Mouse (Mus musculus): Measurements from ENCODE around the gene Smad9. TPM values are rescaled to one million over a fixed set of nuclear protein-coding genes. Genes with fewer than 3 reads are reported as not detected.
"Not testable (repeated sequence)": the region's sequence is repeated elsewhere in the genome, so short reads cannot be mapped to it uniquely, and the experiment has no call there.

Gene Smad9
- polyA plus RNA-seq, 1 experiment, result 7.6 TPM

GRCm38 (mm10) chr3:54757446-54757845 lies 2.1 kb downstream of the Smad9 start:
- DNase-seq (ENCODE audit: low spot score), result no peak

GRCm38 (mm10) chr3:54759211-54759610 lies 3.8 kb downstream of the Smad9 start:
- no peak for DNase-seq (ENCODE audit: low spot score)

GRCm38 (mm10) chr3:54760321-54761115 lies 5.1 kb downstream of the Smad9 start:
- DNase-seq (ENCODE audit: low spot score), result no peak

- no peak for DNase-seq (ENCODE audit: low spot score)
These were observed 5.9 kb downstream of the Smad9 start for GRCm38 (mm10) chr3:54761258-54761657.

- DNase-seq (ENCODE audit: low spot score), result no peak
These were observed 9.0 kb downstream of the Smad9 start for GRCm38 (mm10) chr3:54764418-54764817.

- DNase-seq (ENCODE audit: low spot score), result not testable (repeated sequence)
These were observed 10.1 kb downstream of the Smad9 start for GRCm38 (mm10) chr3:54765521-54765920.

GRCm38 (mm10) chr3:54766034-54766433 lies 10.7 kb downstream of the Smad9 start:
- DNase-seq (ENCODE audit: low spot score), result no peak

- DNase-seq (ENCODE audit: low spot score), result no peak
These were observed 11.4 kb downstream of the Smad9 start for GRCm38 (mm10) chr3:54766811-54767210.

- no peak for DNase-seq (ENCODE audit: low spot score)
These were observed 13.2 kb downstream of the Smad9 start for GRCm38 (mm10) chr3:54768592-54768991.

GRCm38 (mm10) chr3:54769349-54770275 lies 14.2 kb downstream of the Smad9 start:
- DNase-seq (ENCODE audit: low spot score), result no peak

GRCm38 (mm10) chr3:54773613-54774012 lies 18.2 kb downstream of the Smad9 start:
- DNase-seq (ENCODE audit: low spot score), result no peak

GRCm38 (mm10) chr3:54775989-54776631 lies 20.7 kb downstream of the Smad9 start:
- DNase-seq (ENCODE audit: low spot score), result no peak

- no peak for DNase-seq (ENCODE audit: low spot score)
These were observed 35.2 kb downstream of the Smad9 start for GRCm38 (mm10) chr3:54790601-54791000.

GRCm38 (mm10) chr3:54791822-54792677 lies 36.7 kb downstream of the Smad9 start:
- no peak for DNase-seq (ENCODE audit: low spot score)

- no peak for DNase-seq (ENCODE audit: low spot score)
These were observed 38.4 kb downstream of the Smad9 start for GRCm38 (mm10) chr3:54793762-54794161.

- no peak for DNase-seq (ENCODE audit: low spot score)
These were observed 40.0 kb downstream of the Smad9 start for GRCm38 (mm10) chr3:54795379-54795778.

- DNase-seq (ENCODE audit: low spot score), result no peak
These were observed 40.4 kb downstream of the Smad9 start for GRCm38 (mm10) chr3:54795806-54796205.

- no peak for DNase-seq (ENCODE audit: low spot score)
These were observed 41.8 kb downstream of the Smad9 start for GRCm38 (mm10) chr3:54797211-54797610.

- no peak for DNase-seq (ENCODE audit: low spot score)
These were observed 48.3 kb downstream of the Smad9 start for GRCm38 (mm10) chr3:54803713-54804112.

GRCm38 (mm10) chr3:54807061-54807661 lies 51.8 kb downstream of the Smad9 start:
- no peak for DNase-seq (ENCODE audit: low spot score)
